In the genomic region with DNA sequence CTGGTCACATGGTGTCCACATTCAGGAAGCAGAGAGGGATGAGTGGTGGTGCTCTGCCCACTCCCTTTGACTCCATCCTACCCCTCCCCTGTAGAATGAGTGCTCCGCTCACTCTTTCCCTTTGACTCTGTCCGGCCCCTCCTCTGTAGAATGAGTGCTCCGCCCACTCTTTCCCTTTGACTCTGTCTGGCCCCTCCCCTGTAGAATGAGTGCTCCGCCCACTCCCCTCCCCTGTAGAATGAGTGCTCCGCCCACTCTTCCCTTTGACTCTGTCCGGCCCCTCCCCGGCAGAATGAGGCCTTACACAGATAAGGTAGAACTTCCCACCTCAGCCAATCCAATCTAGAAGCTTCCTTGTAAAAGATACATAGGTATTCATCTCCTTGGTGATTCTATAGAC, we compare ENCODE assay signal across 15 mouse cellular contexts.
DNase-seq lines count a peak whose midpoint lies in the region; ATAC-seq and TF ChIP-seq lines count a peak whose summit lies in the region.
"Had no signal": no experiment of that assay in that cellular context is flagged by ENCODE, and none has a peak within 500 bp of the region (broad histone marks: within the 10 kb centered on the region; RNA-seq: fewer than 3 reads in every experiment).

No protein-coding gene starts in this region.

- TF ChIP-seq RAD21 in MEL (IDR thresholded peaks at IDR 0.05; ENCODE audit: low read depth, low read length), result no peak

- no peak overlapping the region for H3K4me3 ChIP-seq in heart, embryonic 12.5 days
- no peak overlapping the region for H3K4me3 ChIP-seq in MEL (ENCODE audit: control insufficient read depth in 1 of 2, insufficient read depth in 1 of 2, low read depth in 2 of 2, low read length in 2 of 2)
- no peak overlapping the region for H3K4me3 ChIP-seq in intestine, embryonic 16.5 days (ENCODE audit: low read length)
- H3K4me3 ChIP-seq: embryonic facial prominence, embryonic 12.5 days; neural tube, embryonic 12.5 days had no signal

- DNase-seq in heart, postnatal 25 days (ENCODE audit: low spot score), result no peak
- DNase-seq in MEL (ENCODE audit: low read depth, low spot score), result peak; percentile 66
- DNase-seq in MN1 (ENCODE audit: low spot score), result no peak
- DNase-seq in urinary bladder, adult 18-20 months (ENCODE audit: low spot score in 2 of 2), result no peak
- DNase-seq: cerebellum, adult 9-11 months; gastrocnemius, postnatal 10 days; kidney, postnatal 14 days; lung, postnatal 10 days; midbrain, embryonic 14.5 days had no signal

- peaks cover 30% of the 10 kb centered on the region for H3K4me1 ChIP-seq in heart, embryonic 12.5 days (replicated peaks)
- H3K4me1 ChIP-seq in MEL (ENCODE audit: control insufficient read depth in 1 of 2, insufficient read depth in 2 of 2, low read length in 2 of 2), result 0 out of 4 replicates have a peak, but pooled peaks cover 0 to 6% of the 10 kb centered on the region in 2 experiments
- H3K4me1 ChIP-seq in intestine, embryonic 16.5 days (ENCODE audit: control insufficient read depth, insufficient read depth, low read length), result peaks cover 5% of the 10 kb centered on the region

- H3K4me2 ChIP-seq in heart, embryonic 12.5 days, result no peak overlapping the region
- H3K4me2 ChIP-seq in intestine, embryonic 16.5 days (ENCODE audit: low read depth, low read length), result no peak overlapping the region
- H3K4me2 ChIP-seq: embryonic facial prominence, embryonic 12.5 days; neural tube, embryonic 12.5 days had no signal

- 86% methylated on average over 7 of the region's 7 CpGs for WGBS in heart, embryonic 12.5 days
- 88% methylated on average over 7 of the region's 7 CpGs for WGBS in intestine, embryonic 16.5 days

- H3K79me2 ChIP-seq in MEL (ENCODE audit: control insufficient read depth, insufficient read depth, low read length, poor library complexity), result no peaks in the 10 kb centered on the region

- TF ChIP-seq POLR2A in MEL (IDR thresholded peaks at IDR 0.05; ENCODE audit: control insufficient read depth in 1 of 2, insufficient read depth in 1 of 2, low read depth in 1 of 2, low read length in 2 of 2, poor library complexity in 1 of 2), result no peak

- peak; percentile 78 for ATAC-seq in heart, embryonic 12.5 days (ENCODE audit: insufficient number of reproducible peaks, low FRiP score)
- peak; percentile 61 for ATAC-seq in intestine, embryonic 16.5 days
- ATAC-seq in megakaryocyte progenitor cell, adult 5-6 weeks (replicated peaks; ENCODE audit: poor library complexity), result peak; percentile 71

- no peaks in the 10 kb centered on the region for H3K27me3 ChIP-seq in heart, embryonic 12.5 days (replicated peaks)
- no peaks in the 10 kb centered on the region for H3K27me3 ChIP-seq in MEL (ENCODE audit: control insufficient read depth in 1 of 2, insufficient read depth in 2 of 2, low read length in 2 of 2)
- no peaks in the 10 kb centered on the region for H3K27me3 ChIP-seq in intestine, embryonic 16.5 days (replicated peaks; ENCODE audit: control insufficient read depth, insufficient read depth, low read length)
- H3K27me3 ChIP-seq: embryonic facial prominence, embryonic 12.5 days; neural tube, embryonic 12.5 days had no signal

- TF ChIP-seq CTCF in MEL (IDR thresholded peaks at IDR 0.05 in 2 of 3, conservative IDR thresholded peaks at IDR 0.05 in 1 of 3; ENCODE audit: control insufficient read depth in 1 of 3, insufficient read depth in 1 of 3, low read depth in 2 of 3, low read length in 3 of 3, poor library complexity in 1 of 3, severe bottlenecking in 1 of 3), result no peak

- H3K36me3 ChIP-seq in heart, embryonic 12.5 days, result no peaks in the 10 kb centered on the region
- H3K36me3 ChIP-seq in MEL (ENCODE audit: control insufficient read depth in 1 of 2, insufficient read depth in 2 of 2, low read length in 2 of 2), result no peaks in the 10 kb centered on the region
- H3K36me3 ChIP-seq in intestine, embryonic 16.5 days (ENCODE audit: control insufficient read depth, insufficient read depth, low read length), result no peaks in the 10 kb centered on the region
- H3K36me3 ChIP-seq: embryonic facial prominence, embryonic 12.5 days; neural tube, embryonic 12.5 days had no signal

- H3K9ac ChIP-seq in heart, embryonic 12.5 days, result no peak overlapping the region
- H3K9ac ChIP-seq in MEL (ENCODE audit: control insufficient read depth, low read depth, low read length, poor library complexity, severe bottlenecking), result no peak overlapping the region
- H3K9ac ChIP-seq in intestine, embryonic 16.5 days (ENCODE audit: low read depth, low read length), result no peak overlapping the region
- H3K9ac ChIP-seq: embryonic facial prominence, embryonic 12.5 days; neural tube, embryonic 12.5 days had no signal

- H3K9me3 ChIP-seq in heart, embryonic 12.5 days (replicated peaks), result no peaks in the 10 kb centered on the region
- H3K9me3 ChIP-seq in MEL (replicated peaks; ENCODE audit: insufficient read depth, low read length), result no peaks in the 10 kb centered on the region
- no peaks in the 10 kb centered on the region for H3K9me3 ChIP-seq in intestine, embryonic 16.5 days (ENCODE audit: control insufficient read depth, low read length)
- H3K9me3 ChIP-seq: embryonic facial prominence, embryonic 12.5 days; neural tube, embryonic 12.5 days had no signal

- no peak for TF ChIP-seq EP300 in MEL (IDR thresholded peaks at IDR 0.05; ENCODE audit: low read depth in 1 of 2, low read length in 2 of 2)

- no peak overlapping the region for H3K27ac ChIP-seq in heart, embryonic 12.5 days (ENCODE audit: poor library complexity, severe bottlenecking)
- H3K27ac ChIP-seq in MEL (ENCODE audit: control insufficient read depth, low read depth, low read length), result no peak overlapping the region
- no peak overlapping the region for H3K27ac ChIP-seq in intestine, embryonic 16.5 days (ENCODE audit: low read length)
- H3K27ac ChIP-seq: embryonic facial prominence, embryonic 12.5 days; neural tube, embryonic 12.5 days; stomach, postnatal 0 days had no signal

- intact Hi-C loops in heart, postnatal 25 days (cut with DNase I), result no loop called here

TF ChIP-seq in MEL, 35 proteins besides CTCF, POLR2A, EP300 and RAD21:
- no peak for TF ChIP-seq GABPA (IDR thresholded peaks at IDR 0.05; ENCODE audit: low read depth, low read length)
- no peak for TF ChIP-seq RCOR1 (IDR thresholded peaks at IDR 0.05; ENCODE audit: low read depth, low read length)
- no peak for TF ChIP-seq TAL1 (IDR thresholded peaks at IDR 0.05; ENCODE audit: low read length)
- TF ChIP-seq CHD1 (IDR thresholded peaks at IDR 0.05; ENCODE audit: low read depth, low read length), result no peak
- no peak for TF ChIP-seq E2F4 (IDR thresholded peaks at IDR 0.05; ENCODE audit: borderline replicate concordance, low read depth, low read length)
- TF ChIP-seq USF1 (IDR thresholded peaks at IDR 0.05; ENCODE audit: low read depth, low read length), result peak; percentile 28; the same call in 1 of the 2 replicates
- no peak for TF ChIP-seq POLR2AphosphoS5 (IDR thresholded peaks at IDR 0.05; ENCODE audit: borderline replicate concordance, low read depth, low read length)
- no peak for TF ChIP-seq TBP (IDR thresholded peaks at IDR 0.05; ENCODE audit: low read depth, low read length)
- TF ChIP-seq MAX (IDR thresholded peaks at IDR 0.05; ENCODE audit: low read length), result 0 out of 2 replicates have a peak, but pooled peaks have one; percentile 36
- no peak for TF ChIP-seq MYC (IDR thresholded peaks at IDR 0.05; ENCODE audit: low read depth, low read length)
- TF ChIP-seq ELF1 (IDR thresholded peaks at IDR 0.05; ENCODE audit: low read depth, low read length), result no peak
